Mouse (Mus musculus) ovary, postnatal 14 days (tissue): Measurements from ENCODE around the gene Hdac7.
"Not testable (repeated sequence)": the region's sequence is repeated elsewhere in the genome, so short reads cannot be mapped to it uniquely, and the experiment has no call there.

Experiments
- DNase-seq: peaks from one replicate; pipeline ENCODE4 v3.0.0; 2022; ENCODE audit warnings: low spot score

Gene Hdac7

GRCm38 (mm10) chr15:97844037-97845034 is at the start of gene Hdac7:
Hdac7 (minus strand) TSS chr15:97844502.
- no peak for DNase-seq

- no peak for DNase-seq
Measured at GRCm38 (mm10) chr15:97892506-97892905, 48.2 kb upstream of the Hdac7 start.

GRCm38 (mm10) chr15:97890450-97890849 is 46.1 kb upstream of the Hdac7 start:
- no peak for DNase-seq

- DNase-seq = no peak
Measured at GRCm38 (mm10) chr15:97890017-97890416, 45.7 kb upstream of the Hdac7 start.

- DNase-seq = no peak
Measured at GRCm38 (mm10) chr15:97887541-97888016, 43.3 kb upstream of the Hdac7 start.

GRCm38 (mm10) chr15:97881423-97881822 is 37.1 kb upstream of the Hdac7 start:
- no peak for DNase-seq

- DNase-seq = no peak
Measured at GRCm38 (mm10) chr15:97880441-97880840, 36.1 kb upstream of the Hdac7 start.

- no peak for DNase-seq
Measured at GRCm38 (mm10) chr15:97878696-97879328, 34.5 kb upstream of the Hdac7 start.

- no peak for DNase-seq
Measured at GRCm38 (mm10) chr15:97875784-97876183, 31.5 kb upstream of the Hdac7 start.

GRCm38 (mm10) chr15:97873717-97874116 is 29.4 kb upstream of the Hdac7 start:
- DNase-seq = no peak

GRCm38 (mm10) chr15:97872161-97872560 is 27.9 kb upstream of the Hdac7 start:
- no peak for DNase-seq

- no peak for DNase-seq
Measured at GRCm38 (mm10) chr15:97871055-97872030, 27.0 kb upstream of the Hdac7 start.

GRCm38 (mm10) chr15:97870116-97870515 is 25.8 kb upstream of the Hdac7 start:
- not testable (repeated sequence) for DNase-seq

- no peak for DNase-seq
Measured at GRCm38 (mm10) chr15:97868985-97869384, 24.7 kb upstream of the Hdac7 start.

- no peak for DNase-seq
Measured at GRCm38 (mm10) chr15:97865988-97866387, 21.7 kb upstream of the Hdac7 start.

- DNase-seq = no peak
Measured at GRCm38 (mm10) chr15:97865175-97865574, 20.9 kb upstream of the Hdac7 start.

GRCm38 (mm10) chr15:97864361-97865045 is 20.2 kb upstream of the Hdac7 start:
- DNase-seq = no peak

- no peak for DNase-seq
Measured at GRCm38 (mm10) chr15:97863494-97863881, 19.2 kb upstream of the Hdac7 start.

- DNase-seq = no peak
Measured at GRCm38 (mm10) chr15:97862881-97863493, 18.7 kb upstream of the Hdac7 start.

- no peak for DNase-seq
Measured at GRCm38 (mm10) chr15:97860353-97860752, 16.1 kb upstream of the Hdac7 start.

GRCm38 (mm10) chr15:97858431-97858830 is 14.1 kb upstream of the Hdac7 start:
- DNase-seq = no peak
